Mouse (Mus musculus) heart, embryonic 16.5 days (tissue): ENCODE results near the gene Slc15a4. TPM values are rescaled to one million over a fixed set of nuclear protein-coding genes. Genes with fewer than 3 reads are reported as not detected.

Source experiments
- ATAC-seq: fragments of 200-750 bp; cut with Nextera tagmentation; replicated peaks from 2 replicates; pipeline ENCODE4 v1.8.0; 2017; ENCODE audit warnings: moderate number of reproducible peaks; ENCODE audit not compliant: insufficient read depth, low FRiP score; ENCODE audit errors: extremely low read depth
- H3K27ac ChIP-seq: fragments of 300-500 bp; sonication (generic); 2 replicates; pipeline ENCODE4 v1.5.1; 2014; ENCODE audit warnings: mild to moderate bottlenecking, low read length, control low read depth, moderate library complexity
- H3K27me3 ChIP-seq: fragments of 300-500 bp; sonication (generic); 2 replicates; pipeline ENCODE4 v1.6.1; 2014; ENCODE audit warnings: low read length, mixed read lengths; ENCODE audit not compliant: control insufficient read depth, insufficient read depth
- H3K36me3 ChIP-seq: fragments of 300-500 bp; sonication (generic); 2 replicates; pipeline ENCODE4 v1.6.1; 2014; ENCODE audit not compliant: control insufficient read depth, insufficient read depth
- H3K4me1 ChIP-seq: fragments of 300-500 bp; sonication (generic); 2 replicates; pipeline ENCODE4 v1.6.1; 2014; ENCODE audit warnings: low read length, mixed read lengths; ENCODE audit not compliant: control insufficient read depth, insufficient read depth
- H3K4me2 ChIP-seq: fragments of 300-500 bp; sonication (generic); 2 replicates; pipeline ENCODE4 v1.6.1; 2014; ENCODE audit warnings: low read depth, mild to moderate bottlenecking, control low read depth, low read length
- H3K4me3 ChIP-seq: fragments of 300-500 bp; sonication (generic); 2 replicates; pipeline ENCODE4 v1.5.1; 2014; ENCODE audit warnings: mild to moderate bottlenecking, control low read depth, low read length
- H3K9ac ChIP-seq: fragments of 300-500 bp; sonication (generic); 2 replicates; pipeline ENCODE4 v1.6.1; 2014; ENCODE audit warnings: low read length, control low read depth
- H3K9me3 ChIP-seq: fragments of 300-500 bp; sonication (generic); replicated peaks from 2 replicates; pipeline ENCODE4 v1.6.1; 2016; ENCODE audit warnings: low read length; ENCODE audit not compliant: control insufficient read depth
- WGBS: fragments of 180-500 bp; shearing (Covaris S2); extraction: QIAGEN DNeasy Blood & Tissue Kit; methylation state at CpG from one replicate; pipeline ENCODE4 v1.1.7; 2014; 5-methylcytosine and 5-hydroxymethylcytosine counted together
- polyA plus RNA-seq: library from polyadenylated mRNA; unstranded; fragments of >200 nt; fragmentation: Nextera tagmentation; extraction: Ambion mirVana; gene quantifications from 2 replicates; pipeline ENCODE4 v1.2.1, GENCODE M21; 2015

The Slc15a4 gene
- polyA plus RNA-seq, 1 experiment from 2014 or later = 20.8 TPM

DNA sequence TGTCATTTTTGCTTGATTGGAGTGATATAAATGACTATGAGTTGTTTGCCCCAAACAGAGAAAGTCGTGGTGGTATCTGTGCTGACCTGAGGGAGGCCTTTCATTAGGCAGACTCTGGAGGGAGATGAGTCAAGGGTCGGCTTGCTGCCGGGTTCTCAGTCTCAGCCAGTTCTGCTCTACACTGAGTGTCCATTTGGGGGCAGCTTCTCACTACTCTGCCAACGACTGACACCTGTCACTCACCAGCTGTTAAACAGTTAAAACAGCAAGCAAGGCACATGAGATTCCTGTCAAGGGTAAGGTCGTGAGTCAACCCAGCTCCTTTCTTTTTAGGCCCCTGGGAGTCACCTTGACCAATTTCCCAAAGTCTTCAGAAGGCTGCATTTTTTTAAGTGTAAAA, 40.3 kb downstream of the Slc15a4 start:
- 65% methylated on average over 5 of the region's 5 CpGs for WGBS
- ATAC-seq = no peak
- Histone ChIP-seq H3K4me3 (no peak overlapping the region), H3K4me1 (no peaks in the 10 kb centered on the region), H3K9me3 (no peaks in the 10 kb centered on the region), H3K9ac (no peak overlapping the region), H3K4me2 (no peak overlapping the region), H3K27me3 (no peaks in the 10 kb centered on the region), H3K27ac (no peak overlapping the region), H3K36me3 (peaks cover 35% of the 10 kb centered on the region)

DNA sequence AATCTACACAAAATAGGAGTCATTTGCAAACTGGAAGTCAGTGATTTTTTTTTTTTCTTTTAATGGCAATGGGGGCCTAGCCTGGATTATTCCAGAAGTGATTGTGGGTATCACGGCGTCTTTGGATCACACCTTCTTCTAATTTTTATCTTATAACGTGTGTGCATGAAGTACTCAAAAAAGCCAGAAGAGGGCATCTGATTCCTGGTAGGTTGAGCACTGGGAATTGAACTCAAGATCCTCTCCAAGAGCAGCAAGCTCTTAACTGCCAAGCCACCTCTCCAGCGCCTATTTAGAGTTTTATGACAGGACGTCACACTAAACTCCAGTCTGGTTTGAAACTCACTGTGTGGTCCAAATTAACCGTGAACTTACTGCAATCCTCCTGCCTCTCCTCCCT, 44.8 kb downstream of the Slc15a4 start:
- Histone ChIP-seq H3K27me3 (no peaks in the 10 kb centered on the region), H3K4me1 (no peaks in the 10 kb centered on the region), H3K9me3 (no peaks in the 10 kb centered on the region), H3K4me2 (no peak overlapping the region), H3K4me3 (no peak overlapping the region), H3K27ac (no peak overlapping the region), H3K9ac (no peak overlapping the region), H3K36me3 (0 out of 2 replicates have a peak, but pooled peaks cover 3% of the 10 kb centered on the region)
- ATAC-seq = no peak
- 61% methylated on average over 6 of the region's 6 CpGs for WGBS

DNA sequence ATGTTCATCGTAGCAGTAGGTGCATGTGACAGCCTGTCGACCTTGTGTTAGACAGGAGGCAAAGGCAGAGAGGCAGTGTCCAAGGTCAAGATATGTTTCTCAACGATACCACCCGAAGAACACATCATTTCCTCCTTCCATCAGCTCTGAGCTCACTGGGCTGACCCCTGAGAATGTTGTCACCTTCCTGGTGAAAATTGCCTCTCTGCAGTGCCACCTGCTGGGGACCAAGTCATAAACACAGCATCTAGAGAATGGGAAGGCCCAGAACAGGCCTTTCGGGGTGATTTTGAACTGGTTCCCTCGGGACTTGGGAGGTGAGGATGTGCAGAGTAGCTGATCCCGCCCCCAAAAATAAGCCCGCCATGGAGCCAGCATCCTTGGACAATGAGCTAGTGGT, 49.0 kb downstream of the Slc15a4 start:
- Histone ChIP-seq H3K4me2 (no peak overlapping the region), H3K27ac (no peak overlapping the region), H3K36me3 (no peaks in the 10 kb centered on the region), H3K27me3 (no peaks in the 10 kb centered on the region), H3K9ac (no peak overlapping the region), H3K4me1 (no peaks in the 10 kb centered on the region), H3K4me3 (no peak overlapping the region), H3K9me3 (no peaks in the 10 kb centered on the region)
- ATAC-seq = no peak
- WGBS = 79% methylated on average over 8 of the region's 8 CpGs

DNA sequence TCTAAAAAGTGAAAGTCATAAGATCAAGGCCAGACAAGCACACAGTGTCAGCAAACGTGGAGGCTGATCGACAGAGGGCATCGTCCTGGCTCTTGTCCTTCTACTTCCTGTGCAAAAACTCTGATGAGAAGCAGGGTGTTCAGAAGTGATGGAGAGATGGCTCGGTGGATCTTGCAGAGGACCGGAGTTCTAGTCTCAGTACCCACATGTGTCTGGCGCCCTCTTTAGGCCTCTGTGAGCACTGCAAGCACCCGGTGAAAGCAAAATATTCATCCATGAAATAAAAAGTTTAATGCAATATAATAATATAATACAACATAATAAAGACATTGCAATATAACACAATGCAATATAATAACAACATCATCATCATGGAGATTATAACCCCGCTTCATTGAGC, 55.3 kb downstream of the Slc15a4 start:
- Histone ChIP-seq H3K27ac (no peak overlapping the region), H3K27me3 (no peaks in the 10 kb centered on the region), H3K9ac (no peak overlapping the region), H3K36me3 (no peaks in the 10 kb centered on the region), H3K4me2 (no peak overlapping the region), H3K4me1 (no peaks in the 10 kb centered on the region), H3K9me3 (no peaks in the 10 kb centered on the region), H3K4me3 (no peak overlapping the region)
- ATAC-seq = no peak
- WGBS = 47% methylated on average over 8 of the region's 8 CpGs

DNA sequence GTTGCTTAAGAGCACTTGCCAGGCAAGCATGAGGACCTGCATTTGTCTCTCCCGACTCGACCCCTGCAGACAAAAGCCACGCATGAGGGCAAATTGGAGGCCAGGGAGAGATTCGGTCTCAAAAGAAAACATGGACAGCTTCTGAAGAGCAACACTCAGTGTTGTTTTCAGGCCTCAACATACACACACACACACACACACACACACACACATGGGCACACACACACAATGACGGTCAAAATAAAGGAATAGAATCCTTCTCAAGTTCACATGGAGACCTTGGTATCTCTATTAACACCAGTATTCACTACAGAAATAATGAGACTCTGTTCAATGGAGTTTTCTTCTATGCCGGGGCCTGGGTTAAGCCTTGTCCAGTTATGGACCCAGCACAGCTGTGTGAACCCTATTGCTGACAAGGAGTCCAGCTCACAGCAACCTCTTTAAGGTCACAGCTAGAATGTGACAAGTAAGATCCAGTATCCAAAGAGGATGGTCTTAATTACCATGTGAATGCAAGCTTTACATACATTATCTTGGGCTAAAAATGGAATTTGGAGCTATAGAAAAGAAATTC, 65.4 kb downstream of the Slc15a4 start:
- Histone ChIP-seq H3K4me1 (no peaks in the 10 kb centered on the region), H3K4me3 (no peak overlapping the region), H3K36me3 (no peaks in the 10 kb centered on the region), H3K4me2 (no peak overlapping the region), H3K9ac (no peak overlapping the region), H3K9me3 (no peaks in the 10 kb centered on the region), H3K27me3 (no peaks in the 10 kb centered on the region), H3K27ac (no peak overlapping the region)
- ATAC-seq = no peak
- WGBS = 84% methylated on average over 6 of the region's 6 CpGs

DNA sequence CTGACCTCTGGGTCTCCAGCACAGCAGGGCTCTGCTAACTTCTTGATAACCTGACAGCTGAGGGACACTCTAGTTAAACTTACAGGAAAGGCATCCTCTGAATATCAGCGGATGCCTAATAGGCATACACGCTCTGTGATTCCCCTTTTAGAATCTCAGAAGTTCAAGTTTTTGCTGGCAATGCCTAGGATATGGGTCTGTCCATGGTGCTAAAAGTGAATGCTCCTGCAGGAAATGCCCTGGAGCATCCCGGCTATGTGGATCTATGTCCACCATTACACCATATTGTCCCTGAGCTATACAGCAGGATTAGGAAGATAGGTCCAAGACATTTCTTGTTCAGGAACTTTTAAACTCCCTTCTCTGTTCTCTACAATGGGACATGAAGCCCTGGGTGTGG, 71.6 kb downstream of the Slc15a4 start:
- 67% methylated on average over 3 of the region's 3 CpGs for WGBS
- no peak overlapping the region for H3K27ac ChIP-seq
- no peaks in the 10 kb centered on the region; the same call in 1 of the 2 replicates for H3K9me3 ChIP-seq
- no peaks in the 10 kb centered on the region for H3K4me1 ChIP-seq
- H3K9ac ChIP-seq = no peak overlapping the region
- no peak overlapping the region for H3K4me2 ChIP-seq
- H3K27me3 ChIP-seq = no peaks in the 10 kb centered on the region
- H3K4me3 ChIP-seq = no peak overlapping the region
- ATAC-seq = no peak
- H3K36me3 ChIP-seq = no peaks in the 10 kb centered on the region

DNA sequence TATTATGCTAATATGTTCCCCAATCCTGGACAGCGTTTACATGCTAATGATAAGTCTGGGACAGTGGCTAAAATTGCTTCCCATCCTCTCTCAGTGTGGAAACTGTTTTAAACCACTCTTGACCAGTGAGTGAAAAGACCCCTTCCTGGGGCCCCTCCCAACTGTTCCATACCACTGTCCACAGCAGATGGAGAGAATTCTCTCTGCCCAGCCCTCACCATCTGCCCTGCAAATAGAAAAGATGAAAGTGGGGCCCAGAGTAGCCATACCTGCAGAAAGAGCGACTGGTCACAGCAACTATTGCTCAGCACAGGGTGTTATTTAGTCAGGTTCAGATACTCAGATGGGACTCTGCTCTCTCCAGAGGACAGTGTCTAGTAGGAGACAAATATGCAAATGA, 84.6 kb downstream of the Slc15a4 start:
- ATAC-seq = no peak
- 78% methylated on average over 2 of the region's 2 CpGs for whole genome bisulfite sequencing
- no peak overlapping the region for H3K27ac ChIP-seq
- no peaks in the 10 kb centered on the region for H3K4me1 ChIP-seq
- H3K9me3 ChIP-seq = no peaks in the 10 kb centered on the region
- no peak overlapping the region for H3K4me3 ChIP-seq
- H3K36me3 ChIP-seq = no peaks in the 10 kb centered on the region
- no peak overlapping the region for H3K4me2 ChIP-seq
- no peak overlapping the region for H3K9ac ChIP-seq
- no peaks in the 10 kb centered on the region for H3K27me3 ChIP-seq

DNA sequence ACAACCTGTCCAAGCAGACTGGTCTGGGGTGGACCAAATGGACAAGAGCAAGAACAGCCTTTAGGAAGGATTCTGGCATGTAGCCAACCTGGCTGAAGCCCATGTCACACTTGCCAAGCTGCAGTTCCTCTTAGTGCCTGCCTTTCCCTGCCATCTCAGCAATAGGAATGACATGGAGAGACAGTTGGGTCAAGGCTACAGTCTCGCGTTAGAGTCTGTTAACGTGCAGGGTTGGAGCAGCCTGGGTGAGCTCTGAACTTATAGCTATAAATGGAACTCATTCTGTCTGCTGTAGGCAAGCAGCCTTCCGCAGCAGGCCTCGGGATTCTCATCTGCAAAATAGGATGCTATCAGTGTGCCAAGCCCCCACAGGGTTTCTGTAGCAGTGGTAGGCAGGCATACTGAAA, 86.1 kb downstream of the Slc15a4 start:
- Histone ChIP-seq H3K9me3 (no peaks in the 10 kb centered on the region), H3K9ac (no peak overlapping the region), H3K4me2 (no peak overlapping the region), H3K4me1 (no peaks in the 10 kb centered on the region), H3K27me3 (no peaks in the 10 kb centered on the region), H3K36me3 (no peaks in the 10 kb centered on the region), H3K4me3 (no peak overlapping the region), H3K27ac (no peak overlapping the region)
- WGBS = 80% methylated on average over 5 of the region's 5 CpGs
- ATAC-seq = no peak
